Mouse (Mus musculus): ENCODE results near the gene Larp1b. TPM values are rescaled to one million over a fixed set of nuclear protein-coding genes. Genes with fewer than 3 reads are reported as not detected.

Larp1b gene
- polyA plus RNA-seq (2017; shearing (Covaris generic)) = 10 to 100 TPM; 19.6 to 48.2 TPM

DNA sequence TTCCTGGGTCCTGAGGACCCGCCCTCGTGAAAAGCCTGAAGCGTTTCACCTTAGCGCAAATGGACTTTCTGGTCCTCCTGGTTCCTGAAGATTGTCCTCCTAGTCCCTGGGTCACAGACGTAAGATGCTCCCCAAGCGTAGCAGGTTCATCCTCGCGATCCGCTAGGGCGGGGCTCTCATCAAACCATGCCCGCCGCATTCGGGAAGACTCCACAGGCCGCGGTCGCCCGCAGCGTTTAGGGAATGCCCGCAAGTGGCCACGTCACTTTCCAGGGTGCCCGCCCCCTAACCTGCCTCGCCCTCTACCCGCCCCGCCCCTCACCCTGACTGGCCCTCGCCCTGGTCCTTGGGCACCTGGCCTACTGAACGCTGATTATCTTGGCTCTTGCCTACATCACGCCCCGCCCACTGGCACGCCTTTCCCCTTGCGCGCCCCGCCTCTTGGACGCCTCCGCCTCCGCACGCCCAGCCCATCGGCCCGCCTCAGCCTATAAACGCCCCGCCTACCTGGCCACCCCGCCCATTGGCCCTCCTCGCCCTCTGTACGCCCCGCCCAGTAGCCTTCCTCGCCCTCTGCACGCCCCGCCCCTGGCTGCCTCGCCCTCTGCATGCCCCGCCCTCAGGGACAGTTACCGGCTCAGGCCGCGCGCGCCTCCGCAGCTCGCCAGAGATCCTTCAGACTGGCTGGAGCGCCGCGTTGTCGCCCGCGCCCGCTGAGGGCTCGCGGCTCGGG, at the start of gene Larp1b:
TSS of gene Larp1b (plus strand) at position 659 of the 733 bp plus-strand sequence.

DNA sequence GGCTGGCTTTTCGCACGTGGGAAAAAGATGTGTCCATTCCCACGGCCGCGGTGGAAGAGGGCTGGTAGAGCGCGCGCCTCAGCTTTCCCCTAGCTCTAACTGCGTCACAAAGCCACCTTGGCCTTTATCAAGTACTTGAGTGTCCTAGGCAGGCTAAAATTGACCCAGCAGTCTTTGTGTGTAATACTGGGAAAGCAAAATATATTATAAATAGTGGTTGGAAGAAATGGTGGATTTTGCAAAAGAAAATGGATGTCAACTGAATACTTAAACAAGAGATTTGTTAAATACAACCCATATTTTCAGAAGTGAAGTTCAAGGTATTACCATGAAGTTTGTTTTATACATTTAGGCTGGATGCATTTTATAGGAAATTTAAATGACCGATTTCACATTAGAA, 47.2 kb upstream of the Larp1b start, which contains the start of gene 1700034I23Rik:
TSS of gene 1700034I23Rik (minus strand) at position 101 of the 400 bp plus-strand sequence.

DNA sequence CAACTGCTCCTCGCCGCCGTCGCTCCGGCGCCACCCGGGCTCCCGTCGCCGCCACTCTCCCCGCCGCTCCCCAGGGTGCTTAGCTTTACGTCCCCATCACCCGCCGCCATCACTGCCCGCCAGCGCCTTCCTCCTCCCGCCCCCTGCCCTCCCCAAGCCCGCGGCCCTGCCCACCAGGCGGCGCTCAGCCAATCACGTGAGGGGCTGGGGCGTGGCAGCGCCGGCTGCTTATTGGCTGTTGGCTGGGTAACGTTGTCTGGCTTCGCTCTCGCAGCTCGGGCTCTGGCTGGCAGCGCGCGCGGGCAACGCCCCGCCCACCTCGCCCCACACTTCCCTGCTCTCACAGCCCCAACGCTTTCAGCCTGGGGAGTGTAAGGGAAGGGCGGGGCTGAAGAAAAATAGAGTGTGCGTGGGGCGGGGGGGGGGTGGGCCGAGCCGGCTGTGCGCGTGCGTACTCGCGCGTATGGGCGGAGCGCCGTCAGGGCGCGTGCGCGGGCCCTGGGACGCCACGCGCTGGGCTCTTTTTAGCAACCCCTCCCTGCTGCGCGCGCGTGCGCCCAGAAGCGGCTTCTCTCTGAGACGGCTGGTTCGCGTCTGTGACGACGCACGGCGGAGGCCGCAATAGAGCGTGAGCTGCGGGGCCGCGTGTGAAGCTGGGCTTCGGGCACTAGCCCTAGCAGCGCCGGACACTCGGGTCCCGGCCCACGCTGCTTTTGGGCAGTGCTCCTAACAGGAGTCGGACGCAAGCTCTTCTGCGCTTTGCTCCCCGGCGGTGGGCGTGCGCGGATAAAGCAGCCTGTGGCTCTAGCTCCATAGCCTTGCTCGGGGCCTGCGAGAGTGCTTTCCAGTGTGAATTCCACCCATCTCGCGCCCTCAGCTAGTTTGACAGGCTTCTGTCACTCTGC, 133.5 kb downstream of the Larp1b start, which contains the start of gene Pgrmc2:
TSS of gene Pgrmc2 (minus strand) at position 162 of the 905 bp plus-strand sequence.

Other genes starting within 250 kb of the Larp1b start
- not detected for gene Slc25a31, start 241.0 kb upstream of the Larp1b start, polyA plus RNA-seq (2017; shearing (Covaris generic))
- gene Hspa4l, start 205.3 kb upstream of the Larp1b start, polyA plus RNA-seq (2017; shearing (Covaris generic)) = 10 to 100 TPM; 18.3 to 29.3 TPM
- 10 to 100 TPM; 18.9 to 20.0 TPM for gene Plk4, start 149.8 kb upstream of the Larp1b start, polyA plus RNA-seq (2017; shearing (Covaris generic))
- gene Mfsd8, start 102.9 kb upstream of the Larp1b start, polyA plus RNA-seq (2017; shearing (Covaris generic)) = 10 to 100 TPM; 14.0 to 17.0 TPM
- gene Abhd18, start 102.9 kb upstream of the Larp1b start, polyA plus RNA-seq (2017; shearing (Covaris generic)) = 10 to 100 TPM; 12.8 to 13.6 TPM
- gene 1700034I23Rik, start 47.3 kb upstream of the Larp1b start, polyA plus RNA-seq (2017; shearing (Covaris generic)) = 1 to 10 TPM in 1 of 2 experiments, under 1 TPM in 1; 0.29 to 1.0 TPM
- 10 to 100 TPM; 14.4 to 15.5 TPM for gene Pgrmc2, start 133.2 kb downstream of the Larp1b start, polyA plus RNA-seq (2017; shearing (Covaris generic))

All from activated CD4-positive, CD25-positive, alpha-beta regulatory T cell (primary cell).